Mouse (Mus musculus) frontal cortex, adult (tissue): ENCODE measurements around the gene Olfr1402.
A peak's percentile ranks its signal among the peaks of the same experiment; 100 is the strongest.

Experiments used
- ATAC-seq: cut with Nextera tagmentation; 2 replicates; pipeline ENCODE4 v1.9.2; 2017; ENCODE audit warnings: mild to moderate bottlenecking, moderate library complexity, mixed read lengths; ENCODE audit not compliant: low TSS enrichment

Gene Olfr1402

DNA sequence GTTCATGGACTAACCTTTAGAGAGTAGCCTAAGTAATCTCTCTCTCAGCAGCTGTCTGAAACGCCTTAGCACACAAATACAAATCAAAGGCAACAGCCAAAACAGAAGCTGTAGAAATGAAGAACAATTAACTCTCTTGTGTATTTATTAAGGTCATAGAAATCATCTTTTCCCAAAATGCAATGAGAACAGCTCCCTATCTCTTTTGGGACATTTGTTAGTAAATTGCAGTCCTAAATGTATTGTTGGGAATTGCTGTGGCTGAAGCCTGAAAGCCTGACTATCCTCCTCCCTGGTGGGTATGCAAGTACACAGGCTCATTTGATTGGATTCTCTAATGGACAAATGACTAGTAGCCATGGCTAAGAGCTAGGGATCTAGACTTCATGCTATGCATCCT, at the start of gene Olfr1402:
TSS of gene Olfr1402 (minus strand) at position 101 of the 400 bp plus-strand sequence.
- ATAC-seq, result no peak

DNA sequence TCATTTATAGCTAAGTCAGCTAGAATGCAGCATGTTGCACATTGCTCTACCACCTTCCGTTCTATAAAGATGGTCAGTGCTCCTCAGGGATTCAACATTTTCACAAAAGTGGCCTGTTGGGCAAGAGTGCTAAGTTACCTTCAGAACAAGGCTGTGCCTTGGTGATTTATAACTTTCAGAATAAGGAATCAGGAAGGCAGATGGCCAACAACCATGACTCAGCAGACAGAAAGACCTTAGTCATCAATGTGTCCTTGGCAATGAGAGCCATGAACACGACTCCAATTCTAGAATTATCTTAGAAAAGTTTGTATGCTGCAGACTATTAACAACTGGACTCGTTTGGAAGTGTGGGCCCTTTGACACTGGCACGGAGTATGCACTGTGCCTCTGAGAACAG, 33.5 kb upstream of the Olfr1402 start:
- no peak for ATAC-seq

- no peak for ATAC-seq
Observed at GRCm38 (mm10) chr3:97438619-97439018, 16.8 kb upstream of the Olfr1402 start.

DNA sequence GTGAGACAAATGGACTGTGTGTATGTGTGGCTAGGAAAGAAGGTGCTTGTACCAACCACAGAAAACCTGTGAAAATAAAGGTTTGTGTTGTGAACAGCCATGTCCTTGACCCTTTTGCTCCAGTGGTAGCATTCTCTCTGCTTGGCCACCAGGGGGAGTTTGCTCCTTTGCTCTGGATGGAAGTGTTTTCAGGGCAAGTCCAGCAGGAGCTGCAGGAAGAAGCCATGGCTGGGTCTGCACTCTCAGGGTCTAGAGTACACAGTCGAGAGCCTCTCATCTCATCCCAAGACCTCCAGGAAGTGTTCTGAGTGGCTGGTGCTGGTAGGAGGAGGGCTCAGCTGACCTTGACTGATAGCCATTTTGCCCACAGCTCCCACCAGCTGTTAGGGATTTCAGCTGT, 27.5 kb downstream of the Olfr1402 start:
- peak; percentile 34 for ATAC-seq

- ATAC-seq, result no peak
Observed at GRCm38 (mm10) chr3:97393079-97393478, 28.7 kb downstream of the Olfr1402 start.

DNA sequence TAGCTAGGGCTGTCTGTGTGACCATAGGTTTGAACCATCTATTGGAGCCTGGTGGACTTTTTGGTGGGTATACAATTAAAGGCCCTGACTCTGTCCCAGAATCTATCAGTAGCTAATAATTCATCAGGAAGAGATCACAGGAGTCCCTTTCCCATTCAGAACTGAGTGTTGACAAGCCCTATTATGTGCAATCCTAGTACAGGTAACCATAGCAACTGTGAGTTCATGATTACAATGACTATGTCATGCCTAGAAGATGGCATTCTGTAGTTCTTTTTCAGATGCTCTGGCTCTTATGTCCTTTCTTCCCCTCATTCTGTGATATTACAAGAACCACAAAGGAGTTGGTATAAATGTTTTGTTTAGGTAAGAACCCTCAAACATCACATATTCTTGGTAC, 51.4 kb downstream of the Olfr1402 start:
- no peak for ATAC-seq

DNA sequence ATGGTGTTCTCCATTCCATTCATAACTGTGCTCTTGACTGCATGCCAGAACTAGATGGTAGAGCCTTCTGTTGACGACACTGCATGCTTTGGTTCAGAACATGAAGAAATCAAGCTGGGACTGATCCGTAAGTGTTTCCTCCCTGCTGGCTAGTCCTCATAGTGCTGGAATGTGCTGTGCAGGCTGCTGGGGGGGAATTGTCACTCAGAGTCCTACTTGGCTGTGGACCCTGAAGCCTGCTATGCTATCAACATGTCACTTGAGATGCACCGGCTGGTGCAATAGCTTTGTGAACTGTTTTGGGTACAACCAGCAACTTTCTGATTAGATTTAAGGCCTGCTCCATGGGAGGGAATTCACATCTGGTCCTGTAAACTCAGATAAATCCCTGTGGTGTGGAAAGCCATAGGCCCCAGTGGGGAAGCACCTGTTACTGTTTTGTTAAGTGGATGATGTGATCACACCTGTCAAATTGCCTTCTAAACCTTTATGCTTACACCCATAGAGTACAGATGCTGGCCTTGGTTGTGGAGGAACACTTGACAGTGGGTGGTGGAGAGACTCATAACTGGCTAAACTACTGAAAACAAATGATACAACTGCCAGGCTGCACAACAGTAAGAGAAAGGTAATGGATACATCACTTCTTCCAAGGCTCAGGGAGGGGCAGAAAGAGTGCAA, 58.3 kb downstream of the Olfr1402 start:
- no peak for ATAC-seq

DNA sequence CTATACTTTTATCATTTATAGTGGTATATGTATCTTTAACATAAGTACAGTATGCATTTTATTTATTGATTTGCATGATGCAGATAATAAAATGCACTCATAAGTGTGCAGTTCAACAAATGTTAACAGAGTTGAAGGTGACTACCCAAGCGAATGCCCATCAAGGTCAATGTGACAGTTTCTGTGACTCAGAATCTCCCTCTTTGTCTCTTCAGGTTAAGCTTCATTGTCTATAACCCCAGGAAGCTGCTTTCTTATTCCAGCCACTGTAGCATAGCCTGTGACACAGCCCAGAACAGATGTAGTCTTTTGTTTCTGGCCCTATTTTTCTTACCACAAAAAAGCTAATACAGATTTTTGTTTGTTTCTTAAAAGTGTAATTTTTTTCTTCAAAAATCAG, 63.4 kb downstream of the Olfr1402 start:
- ATAC-seq, result no peak
